Mouse (Mus musculus) cortical plate, adult 2 months (tissue): ENCODE measurements around the gene Jag2. TPM values are rescaled to one million over a fixed set of nuclear protein-coding genes. Genes with fewer than 3 reads are reported as not detected.

Experiments
- H3K27ac ChIP-seq: fragments of 200-500 bp; 2 replicates; pipeline ENCODE4 v1.5.1; 2012; ENCODE audit warnings: low read length, control low read depth, inconsistent platforms; ENCODE audit not compliant: insufficient read depth
- H3K4me1 ChIP-seq: fragments of 200-500 bp; 2 replicates; pipeline ENCODE4 v1.6.1; 2011; ENCODE audit warnings: low read length; ENCODE audit not compliant: control insufficient read depth, insufficient read depth
- H3K4me3 ChIP-seq: fragments of 200-500 bp; 2 replicates; pipeline ENCODE4 v1.5.1; 2011; ENCODE audit warnings: mild to moderate bottlenecking, low read length, control low read depth; ENCODE audit not compliant: insufficient read depth
- CTCF ChIP-seq: fragments of 200-500 bp; IDR thresholded peaks from 2 replicates; pipeline ENCODE4 v1.5.1; 2011; ENCODE audit warnings: mild to moderate bottlenecking, control low read depth, low read length; ENCODE audit not compliant: insufficient read depth; ENCODE audit errors: extremely low read depth
- POLR2A ChIP-seq: fragments of 200-500 bp; IDR thresholded peaks from 2 replicates; pipeline ENCODE4 v1.6.1; 2011; ENCODE audit warnings: mild to moderate bottlenecking, low read length, control low read depth; ENCODE audit not compliant: insufficient read depth; ENCODE audit errors: extremely low read depth
- polyA plus RNA-seq: library from polyadenylated mRNA; depleted of rRNA; stranded (reverse); fragments of >200 nt; gene quantifications from 2 replicates; pipeline ENCODE4 v1.2.3, GENCODE M21; 2012; rRNA removed

The Jag2 gene
- polyA plus RNA-seq, 1 experiment, result 42.1 TPM

DNA sequence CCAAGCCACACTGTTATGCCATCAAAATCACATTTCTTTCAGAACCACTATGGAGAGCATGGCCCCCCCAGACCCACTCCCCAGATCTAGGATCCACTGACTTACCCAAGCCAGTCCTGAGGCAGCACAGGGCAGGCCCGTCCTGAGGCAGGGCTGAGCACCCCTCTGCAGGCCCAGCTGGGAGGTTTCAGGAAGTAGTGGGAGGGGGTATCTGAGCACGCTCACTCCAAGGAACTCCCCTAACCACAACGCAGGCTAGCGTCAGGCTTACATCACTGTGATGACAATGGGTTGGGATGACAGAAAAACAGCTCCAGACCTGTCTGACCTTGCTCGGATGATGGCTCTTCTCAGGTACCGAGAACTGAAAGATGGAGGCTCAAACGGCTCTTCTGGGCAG lies 68.8 kb downstream of the Jag2 start:
- Histone ChIP-seq H3K4me1 (no peaks in the 10 kb centered on the region), H3K4me3 (no peak overlapping the region), H3K27ac (no peak overlapping the region)
- TF ChIP-seq POLR2A (no peak), CTCF (no peak)

- Histone ChIP-seq H3K4me1 (no peaks in the 10 kb centered on the region), H3K27ac (no peak overlapping the region), H3K4me3 (no peak overlapping the region)
- no peak for TF ChIP-seq POLR2A
- no peak for TF ChIP-seq CTCF
These were observed 69.6 kb downstream of the Jag2 start for GRCm38 (mm10) chr12:112859930-112860329.

- Histone ChIP-seq H3K4me1 (no peaks in the 10 kb centered on the region), H3K4me3 (no peak overlapping the region), H3K27ac (no peak overlapping the region)
- TF ChIP-seq POLR2A (no peak), CTCF (no peak)
These were observed 70.8 kb downstream of the Jag2 start for GRCm38 (mm10) chr12:112858581-112859336.

Other genes starting within 250 kb of the Jag2 start
- 129 and 131 TPM in 2 replicates for gene Cep170b, start 209.3 kb downstream of the Jag2 start, polyA plus RNA-seq
- gene Pld4, start 169.1 kb downstream of the Jag2 start, polyA plus RNA-seq, result 16.3 and 18.9 TPM in 2 replicates
- 1.1 and 1.7 TPM in 2 replicates for gene Ahnak2, start 127.1 kb downstream of the Jag2 start, polyA plus RNA-seq
- 12.6 and 13.3 TPM in 2 replicates for gene Clba1, start 120.8 kb downstream of the Jag2 start, polyA plus RNA-seq
- 10.6 and 11.0 TPM in 2 replicates for gene Cdca4, start 100.4 kb downstream of the Jag2 start, polyA plus RNA-seq
- gene Gpr132, start 61.5 kb downstream of the Jag2 start, polyA plus RNA-seq, result 0.04 TPM in 1 of 2 replicates, not detected in the other
- 18.2 and 18.9 TPM in 2 replicates for gene Nudt14, start 12.3 kb upstream of the Jag2 start, polyA plus RNA-seq
- gene Btbd6, start 46.7 kb upstream of the Jag2 start, polyA plus RNA-seq, result 78.2 and 80.2 TPM in 2 replicates
- 38.8 and 39.6 TPM in 2 replicates for gene Brf1, start 70.9 kb upstream of the Jag2 start, polyA plus RNA-seq
- gene Pacs2, start 84.7 kb upstream of the Jag2 start, polyA plus RNA-seq, result 76.3 and 90.3 TPM in 2 replicates
- 0.21 TPM in 1 of 2 replicates, not detected in the other for gene Tex22, start 144.7 kb upstream of the Jag2 start, polyA plus RNA-seq
- 68.4 and 68.7 TPM in 2 replicates for gene Mta1, start 168.5 kb upstream of the Jag2 start, polyA plus RNA-seq
- 263 and 281 TPM in 2 replicates for gene Crip2, start 210.5 kb upstream of the Jag2 start, polyA plus RNA-seq
- gene Crip1, start 216.5 kb upstream of the Jag2 start, polyA plus RNA-seq, result 67.6 and 70.7 TPM in 2 replicates
- gene Tedc1, start 226.6 kb upstream of the Jag2 start, polyA plus RNA-seq, result 1.0 and 2.0 TPM in 2 replicates